Mouse (Mus musculus): ENCODE results near the gene C1qtnf2. TPM values are rescaled to one million over a fixed set of nuclear protein-coding genes. Genes with fewer than 3 reads are reported as not detected.
A peak's percentile ranks its signal among the peaks of the same experiment; 100 is the strongest.

The C1qtnf2 gene
- polyA plus RNA-seq, 1 experiment from 2014 or later = 30.4 TPM

DNA sequence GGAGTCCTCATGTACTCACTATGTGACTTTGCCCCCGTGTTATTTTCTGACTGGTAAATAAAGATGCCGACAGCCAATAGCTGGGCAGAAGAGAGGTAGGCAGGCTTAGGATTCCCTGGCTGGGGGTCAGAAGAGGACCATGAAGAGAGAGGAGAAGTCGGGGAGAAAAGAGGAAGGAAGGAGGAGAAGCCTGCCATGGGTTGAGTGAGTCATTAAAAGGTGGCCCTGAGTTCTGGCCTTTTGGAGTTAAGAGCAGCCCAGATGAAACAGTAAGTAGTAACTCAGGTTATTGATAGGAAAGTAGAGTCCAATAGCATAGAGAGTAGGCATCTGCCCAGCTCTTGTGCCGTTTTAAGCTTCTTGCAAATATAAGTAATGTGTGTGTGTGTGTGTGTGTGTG lies 22.8 kb upstream of the C1qtnf2 start:
- Histone ChIP-seq H3K4me1 (no peaks in the 10 kb centered on the region), H3K27ac (replicated peaks) (no peak overlapping the region), H3K9me3 (replicated peaks) (no peaks in the 10 kb centered on the region), H3K36me3 (peaks cover 11% of the 10 kb centered on the region), H3K27me3 (no peaks in the 10 kb centered on the region), H3K4me2 (replicated peaks) (no peak overlapping the region), H3K9ac (no peak overlapping the region), H3K4me3 (replicated peaks) (no peak overlapping the region)
- 64% methylated on average over 4 of the region's 4 CpGs for WGBS
- no peak for ATAC-seq (ENCODE audit: insufficient number of reproducible peaks, low FRiP score, low TSS enrichment, low read depth)

DNA sequence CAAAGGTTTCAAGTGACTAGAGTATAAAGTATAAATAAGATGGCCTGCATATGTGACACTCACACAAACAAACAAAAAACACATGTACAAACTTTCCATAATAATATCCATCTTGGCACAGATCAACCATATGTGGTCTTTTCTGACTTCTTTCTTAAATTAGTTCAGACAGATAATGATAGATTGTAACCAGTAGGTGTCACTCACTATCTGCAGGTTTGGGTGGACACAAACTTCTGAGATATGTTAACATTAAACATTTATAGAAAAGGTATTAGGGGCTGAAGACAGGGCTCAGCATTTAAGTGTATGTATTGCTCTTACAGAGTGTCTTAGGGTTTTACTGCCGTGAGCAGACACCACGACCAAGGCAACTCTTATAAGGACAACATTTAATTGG lies 21.8 kb upstream of the C1qtnf2 start:
- no peak overlapping the region for H3K27ac ChIP-seq (replicated peaks)
- H3K4me1 ChIP-seq = no peaks in the 10 kb centered on the region
- H3K4me2 ChIP-seq (replicated peaks) = no peak overlapping the region
- no peaks in the 10 kb centered on the region for H3K27me3 ChIP-seq
- no peaks in the 10 kb centered on the region for H3K9me3 ChIP-seq (replicated peaks)
- no peak for ATAC-seq (ENCODE audit: insufficient number of reproducible peaks, low FRiP score, low TSS enrichment, low read depth)
- H3K4me3 ChIP-seq (replicated peaks) = no peak overlapping the region
- no peak overlapping the region for H3K9ac ChIP-seq
- WGBS = 54% methylated on average over 2 of the region's 2 CpGs
- peaks cover 5% of the 10 kb centered on the region for H3K36me3 ChIP-seq

- WGBS = 92% methylated on average over 25 of the region's 25 CpGs
- no peaks in the 10 kb centered on the region for H3K9me3 ChIP-seq (replicated peaks)
Observed at GRCm38 (mm10) chr11:43463204-43463603, 10.9 kb upstream of the C1qtnf2 start.

GRCm38 (mm10) chr11:43470118-43470517 lies 4.0 kb upstream of the C1qtnf2 start:
- Histone ChIP-seq H3K4me2 (replicated peaks) (no peak overlapping the region), H3K9me3 (replicated peaks) (no peaks in the 10 kb centered on the region), H3K4me3 (replicated peaks) (no peak overlapping the region), H3K4me1 (peaks cover 11% of the 10 kb centered on the region), H3K9ac (no peak overlapping the region), H3K27me3 (no peaks in the 10 kb centered on the region), H3K36me3 (no peaks in the 10 kb centered on the region), H3K27ac (replicated peaks) (peak overlapping the region; percentile 77)
- no peak for ATAC-seq (ENCODE audit: insufficient number of reproducible peaks, low FRiP score, low TSS enrichment, low read depth)
- WGBS = 35% methylated on average over 5 of the region's 5 CpGs

More at GRCm38 (mm10) chr11:43463204-43463603, 10.9 kb upstream of the C1qtnf2 start:
- no peak overlapping the region for H3K4me3 ChIP-seq (replicated peaks)
- no peak overlapping the region for H3K4me2 ChIP-seq (replicated peaks)
- no peaks in the 10 kb centered on the region for H3K36me3 ChIP-seq
- ATAC-seq (ENCODE audit: insufficient number of reproducible peaks, low FRiP score, low TSS enrichment, low read depth) = no peak
- no peaks in the 10 kb centered on the region for H3K27me3 ChIP-seq
- no peaks in the 10 kb centered on the region for H3K4me1 ChIP-seq
- H3K9ac ChIP-seq = no peak overlapping the region
- H3K27ac ChIP-seq (replicated peaks) = no peak overlapping the region

DNA sequence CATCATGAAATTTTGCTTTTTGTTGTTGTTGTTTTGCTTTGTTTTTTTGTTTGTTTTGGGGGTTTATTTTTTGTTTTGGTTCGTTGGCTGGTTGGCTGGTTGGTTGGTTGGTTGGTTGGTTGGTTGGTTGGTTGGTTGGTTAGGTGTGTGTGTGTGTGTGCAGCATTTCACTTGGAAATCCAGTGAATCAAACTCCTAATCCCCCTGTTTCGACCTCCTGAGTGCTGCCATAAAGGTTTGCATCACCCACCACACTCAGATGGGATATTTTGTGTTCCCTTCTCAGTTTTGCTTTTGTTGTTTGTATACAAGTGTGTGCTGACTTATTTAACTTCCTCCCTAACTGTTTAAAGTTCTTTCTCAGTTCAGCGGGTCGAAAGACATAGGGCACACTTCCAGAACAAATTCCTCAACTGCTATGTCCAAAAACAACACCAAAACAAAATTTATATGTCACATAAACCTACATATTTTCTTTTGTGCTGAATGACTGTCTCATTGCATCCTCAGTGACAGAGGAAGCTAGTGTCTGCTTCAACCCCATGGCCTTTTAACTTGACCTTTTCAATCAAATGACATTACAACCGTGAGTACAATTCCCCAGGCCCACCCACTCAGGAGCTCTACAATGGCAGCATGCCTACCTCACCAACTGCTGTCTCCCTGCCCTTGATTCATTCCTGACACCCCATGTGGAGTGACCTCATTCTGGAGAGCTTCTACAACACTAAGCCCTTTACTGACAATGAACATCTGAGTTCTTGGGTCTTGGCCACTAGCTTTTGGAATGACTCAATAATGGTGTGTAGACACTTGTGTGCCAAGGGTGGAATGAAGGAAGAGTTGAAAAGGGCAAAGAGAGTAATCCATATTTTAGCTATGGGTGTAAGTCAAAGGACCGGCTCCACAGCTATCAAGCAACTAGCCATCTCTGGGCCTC lies 2.9 kb upstream of the C1qtnf2 start:
- Histone ChIP-seq H3K36me3 (no peaks in the 10 kb centered on the region), H3K27ac (replicated peaks) (no peak overlapping the region), H3K9ac (no peak overlapping the region), H3K9me3 (replicated peaks) (no peaks in the 10 kb centered on the region), H3K27me3 (no peaks in the 10 kb centered on the region), H3K4me2 (replicated peaks) (no peak overlapping the region), H3K4me1 (peaks cover 13% of the 10 kb centered on the region), H3K4me3 (replicated peaks) (no peak overlapping the region)
- ATAC-seq (ENCODE audit: insufficient number of reproducible peaks, low FRiP score, low TSS enrichment, low read depth) = no peak
- 68% methylated on average over 6 of the region's 6 CpGs for WGBS

- Histone ChIP-seq H3K9ac (no peak overlapping the region), H3K27me3 (no peaks in the 10 kb centered on the region), H3K27ac (replicated peaks) (0 out of 2 replicates have a peak overlapping the region, but pooled peaks have one; percentile 11), H3K4me2 (replicated peaks) (no peak overlapping the region), H3K4me3 (replicated peaks) (no peak overlapping the region), H3K9me3 (replicated peaks) (no peaks in the 10 kb centered on the region), H3K4me1 (peaks cover 13% of the 10 kb centered on the region), H3K36me3 (no peaks in the 10 kb centered on the region)
- 38% methylated on average over 1 of the region's 1 CpGs for WGBS
- ATAC-seq (ENCODE audit: insufficient number of reproducible peaks, low FRiP score, low TSS enrichment, low read depth) = no peak
Observed at GRCm38 (mm10) chr11:43473115-43473514, 961 bp upstream of the C1qtnf2 start.

- Histone ChIP-seq H3K27ac (replicated peaks) (no peak overlapping the region; the same call in 1 of the 2 replicates), H3K9me3 (replicated peaks) (no peaks in the 10 kb centered on the region), H3K4me2 (replicated peaks) (peak overlapping the region; percentile 59), H3K4me3 (replicated peaks) (peak overlapping the region; percentile 39), H3K9ac (no peak overlapping the region; the same call in 1 of the 2 replicates), H3K36me3 (no peaks in the 10 kb centered on the region), H3K4me1 (peaks cover 14% of the 10 kb centered on the region), H3K27me3 (no peaks in the 10 kb centered on the region)
- ATAC-seq (ENCODE audit: insufficient number of reproducible peaks, low FRiP score, low TSS enrichment, low read depth) = no peak
- whole genome bisulfite sequencing = 44% methylated on average over 15 of the region's 15 CpGs
Observed at GRCm38 (mm10) chr11:43473635-43474224, 346 bp upstream of the C1qtnf2 start.

- ATAC-seq (ENCODE audit: insufficient number of reproducible peaks, low FRiP score, low TSS enrichment, low read depth) = no peak; the same call in 1 of the 2 replicates
- Histone ChIP-seq H3K36me3 (no peaks in the 10 kb centered on the region), H3K27me3 (no peaks in the 10 kb centered on the region), H3K27ac (replicated peaks) (peak overlapping the region; percentile 83), H3K4me3 (replicated peaks) (no peak overlapping the region), H3K4me2 (replicated peaks) (no peak overlapping the region), H3K9ac (no peak overlapping the region), H3K9me3 (replicated peaks) (no peaks in the 10 kb centered on the region), H3K4me1 (peaks cover 56% of the 10 kb centered on the region)
- whole genome bisulfite sequencing = 58% methylated on average over 3 of the region's 3 CpGs
Observed at GRCm38 (mm10) chr11:43479376-43479775, 5.3 kb downstream of the C1qtnf2 start.

GRCm38 (mm10) chr11:43480561-43480960 lies 6.5 kb downstream of the C1qtnf2 start:
- no peaks in the 10 kb centered on the region for H3K36me3 ChIP-seq
- H3K27ac ChIP-seq (replicated peaks) = peak overlapping the region; percentile 83
- peaks cover 53% of the 10 kb centered on the region for H3K4me1 ChIP-seq
- H3K9me3 ChIP-seq (replicated peaks) = no peaks in the 10 kb centered on the region
- WGBS = 23% methylated on average over 5 of the region's 5 CpGs
- 0 out of 2 replicates have a peak overlapping the region, but pooled peaks have one; percentile 4 for H3K4me2 ChIP-seq (replicated peaks)
- H3K9ac ChIP-seq = no peak overlapping the region
- H3K4me3 ChIP-seq (replicated peaks) = no peak overlapping the region
- ATAC-seq (ENCODE audit: insufficient number of reproducible peaks, low FRiP score, low TSS enrichment, low read depth) = no peak
- no peaks in the 10 kb centered on the region for H3K27me3 ChIP-seq

DNA sequence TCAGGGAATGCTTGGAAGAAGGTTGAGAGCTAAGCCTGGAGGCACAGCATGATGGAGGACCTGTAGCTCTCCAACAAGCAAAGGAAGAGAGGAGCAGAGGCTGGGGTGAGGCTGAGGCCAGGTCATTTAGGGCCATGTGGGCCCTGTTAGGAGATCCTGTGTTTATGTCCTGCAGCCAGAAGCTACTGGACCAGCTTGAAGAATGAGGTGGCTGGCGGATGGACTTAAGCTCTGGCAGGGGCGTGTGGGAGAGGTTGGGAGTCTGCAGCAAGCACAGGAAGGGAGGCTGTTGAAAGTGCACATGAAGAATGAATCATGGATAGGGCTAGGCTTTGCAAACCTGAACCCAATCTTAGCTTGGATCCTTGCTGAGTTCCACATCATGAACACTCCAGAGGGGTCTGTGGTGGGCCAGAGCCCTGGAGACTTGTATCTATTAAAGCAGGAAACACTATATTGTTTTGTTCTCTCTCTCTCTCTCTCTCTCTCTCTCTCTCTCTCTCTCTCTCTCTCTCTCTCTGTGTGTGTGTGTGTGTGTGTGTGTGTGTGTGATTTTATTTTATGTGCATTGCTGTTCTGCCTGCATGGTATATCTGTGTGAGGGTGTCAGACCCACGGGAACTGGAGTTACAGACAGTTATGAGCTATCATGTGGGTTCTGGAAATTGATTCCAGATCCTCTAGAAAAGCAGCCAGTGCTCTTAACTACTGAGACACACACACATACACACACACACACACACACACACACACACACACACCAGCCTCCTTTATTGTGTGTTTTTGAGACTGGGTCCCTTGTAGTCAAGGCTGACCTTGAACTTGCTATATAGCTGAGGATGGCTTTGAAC lies 7.8 kb downstream of the C1qtnf2 start:
- H3K4me2 ChIP-seq (replicated peaks) = no peak overlapping the region
- H3K36me3 ChIP-seq = no peaks in the 10 kb centered on the region
- WGBS = 47% methylated on average over 3 of the region's 3 CpGs
- H3K27ac ChIP-seq (replicated peaks) = peak overlapping the region; percentile 88
- no peaks in the 10 kb centered on the region for H3K9me3 ChIP-seq (replicated peaks)
- H3K9ac ChIP-seq = no peak overlapping the region
- no peaks in the 10 kb centered on the region for H3K27me3 ChIP-seq
- ATAC-seq (ENCODE audit: insufficient number of reproducible peaks, low FRiP score, low TSS enrichment, low read depth) = no peak
- no peak overlapping the region for H3K4me3 ChIP-seq (replicated peaks)
- peaks cover 53% of the 10 kb centered on the region for H3K4me1 ChIP-seq

Data from embryonic facial prominence, embryonic 15.5 days (tissue).